Mouse (Mus musculus): ENCODE measurements around the gene Mocs1.
A peak's percentile ranks its signal among the peaks of the same experiment; 100 is the strongest.
"Not testable (repeated sequence)": the region's sequence is repeated elsewhere in the genome, so short reads cannot be mapped to it uniquely, and the experiment has no call there.

Mocs1 gene

GRCm38 (mm10) chr17:49432071-49432711 lies 4.0 kb downstream of the Mocs1 start:
- DNase-seq (ENCODE audit: low spot score in 2 of 2): peak; percentile 48 to 81

- peak in 1 of 2 experiments; percentile 2 for DNase-seq (ENCODE audit: low spot score in 2 of 2)
These were observed 4.9 kb downstream of the Mocs1 start for GRCm38 (mm10) chr17:49433071-49433470.

- peak in 1 of 2 experiments; percentile 0 for DNase-seq (ENCODE audit: low spot score in 2 of 2)
These were observed 6.1 kb downstream of the Mocs1 start for GRCm38 (mm10) chr17:49434236-49434635.

- peak in 1 of 2 experiments; percentile 0 for DNase-seq (ENCODE audit: low spot score in 2 of 2)
These were observed 6.9 kb downstream of the Mocs1 start for GRCm38 (mm10) chr17:49435081-49435480.

GRCm38 (mm10) chr17:49436631-49437030 lies 8.5 kb downstream of the Mocs1 start:
- no peak for DNase-seq (ENCODE audit: low spot score in 2 of 2)

GRCm38 (mm10) chr17:49437306-49437705 lies 9.1 kb downstream of the Mocs1 start:
- DNase-seq (ENCODE audit: low spot score in 2 of 2): not testable (repeated sequence)

- no peak for DNase-seq (ENCODE audit: low spot score in 2 of 2)
These were observed 10.8 kb downstream of the Mocs1 start for GRCm38 (mm10) chr17:49438822-49439574.

GRCm38 (mm10) chr17:49439706-49440105 lies 11.5 kb downstream of the Mocs1 start:
- DNase-seq (ENCODE audit: low spot score in 2 of 2): no peak

GRCm38 (mm10) chr17:49440331-49441130 lies 12.4 kb downstream of the Mocs1 start:
- DNase-seq (ENCODE audit: low spot score in 2 of 2): no peak

GRCm38 (mm10) chr17:49442841-49443240 lies 14.7 kb downstream of the Mocs1 start:
- not testable (repeated sequence) for DNase-seq (ENCODE audit: low spot score in 2 of 2)

- DNase-seq (ENCODE audit: low spot score in 2 of 2): no peak
These were observed 20.5 kb downstream of the Mocs1 start for GRCm38 (mm10) chr17:49448570-49449229.

GRCm38 (mm10) chr17:49449230-49449608 lies 21.1 kb downstream of the Mocs1 start:
- DNase-seq (ENCODE audit: low spot score in 2 of 2): no peak

- no peak for DNase-seq (ENCODE audit: low spot score in 2 of 2)
These were observed 22.8 kb downstream of the Mocs1 start for GRCm38 (mm10) chr17:49450922-49451321.

GRCm38 (mm10) chr17:49456334-49456733 lies 28.2 kb downstream of the Mocs1 start:
- DNase-seq (ENCODE audit: low spot score in 2 of 2): no peak

- DNase-seq (ENCODE audit: low spot score in 2 of 2): no peak
These were observed 29.7 kb downstream of the Mocs1 start for GRCm38 (mm10) chr17:49457833-49458232.

- no peak for DNase-seq (ENCODE audit: low spot score in 2 of 2)
These were observed 30.2 kb downstream of the Mocs1 start for GRCm38 (mm10) chr17:49458386-49458785.

GRCm38 (mm10) chr17:49464884-49465283 lies 36.7 kb downstream of the Mocs1 start:
- DNase-seq (ENCODE audit: low spot score in 2 of 2): no peak

GRCm38 (mm10) chr17:49468223-49468622 lies 40.1 kb downstream of the Mocs1 start:
- peak; percentile 29 to 57 for DNase-seq (ENCODE audit: low spot score in 2 of 2)

GRCm38 (mm10) chr17:49472626-49473025 lies 44.5 kb downstream of the Mocs1 start:
- DNase-seq (ENCODE audit: low spot score in 2 of 2): no peak

- DNase-seq (ENCODE audit: low spot score in 2 of 2): no peak
These were observed 45.9 kb downstream of the Mocs1 start for GRCm38 (mm10) chr17:49474051-49474450.

GRCm38 (mm10) chr17:49475174-49475573 lies 47.0 kb downstream of the Mocs1 start:
- no peak for DNase-seq (ENCODE audit: low spot score in 2 of 2)

GRCm38 (mm10) chr17:49477370-49477769 lies 49.2 kb downstream of the Mocs1 start:
- DNase-seq (ENCODE audit: low spot score in 2 of 2): no peak
